Mouse (Mus musculus) testis, adult 2 months (tissue): Measurements from ENCODE around the gene C1qtnf1. TPM values are rescaled to one million over a fixed set of nuclear protein-coding genes. Genes with fewer than 3 reads are reported as not detected.

Source experiments
- H3K27ac ChIP-seq: fragments of 200-500 bp; 2 replicates; pipeline ENCODE4 v1.5.1; 2012; ENCODE audit warnings: low read depth, low read length; ENCODE audit not compliant: control insufficient read depth, insufficient read depth
- H3K27me3 ChIP-seq: fragments of 200-500 bp; 2 replicates; pipeline ENCODE4 v1.6.1; 2012; ENCODE audit warnings: mild to moderate bottlenecking, low read length, moderate library complexity; ENCODE audit not compliant: control insufficient read depth, insufficient read depth
- H3K36me3 ChIP-seq: fragments of 200-500 bp; 2 replicates; pipeline ENCODE4 v1.6.1; 2012; ENCODE audit warnings: mild to moderate bottlenecking, low read length; ENCODE audit not compliant: control insufficient read depth, insufficient read depth
- H3K4me1 ChIP-seq: fragments of 200-500 bp; 2 replicates; pipeline ENCODE4 v1.6.1; 2012; ENCODE audit warnings: low read length; ENCODE audit not compliant: control insufficient read depth, insufficient read depth
- H3K4me3 ChIP-seq: fragments of 200-500 bp; 2 replicates; pipeline ENCODE4 v1.5.1; 2012; ENCODE audit warnings: low read depth, mild to moderate bottlenecking, low read length, moderate library complexity, mixed read lengths; ENCODE audit not compliant: control insufficient read depth
- CTCF ChIP-seq: fragments of 200-500 bp; IDR thresholded peaks from 2 replicates; pipeline ENCODE4 v1.5.1; 2012; ENCODE audit warnings: low read depth, mild to moderate bottlenecking, inconsistent platforms, low read length, moderate library complexity; ENCODE audit not compliant: control insufficient read depth, insufficient read depth, insufficient replicate concordance
- POLR2A ChIP-seq: fragments of 200-500 bp; IDR thresholded peaks from 2 replicates; pipeline ENCODE4 v1.6.1; 2012; ENCODE audit warnings: low read depth, mild to moderate bottlenecking, inconsistent platforms, low read length, moderate library complexity; ENCODE audit not compliant: control insufficient read depth
- polyA plus RNA-seq: library from polyadenylated mRNA; depleted of rRNA; stranded (reverse); fragments of >200 nt; gene quantifications from 2 replicates; pipeline ENCODE4 v1.2.3, GENCODE M21; 2012

C1qtnf1 gene
- polyA plus RNA-seq, 1 experiment, result 2.5 TPM

GRCm38 (mm10) chr11:118479776-118480175 lies 51.8 kb downstream of the C1qtnf1 start:
- H3K4me3 ChIP-seq, result no peak overlapping the region
- H3K27ac ChIP-seq, result no peak overlapping the region
- H3K27me3 ChIP-seq, result no peaks in the 10 kb centered on the region
- H3K36me3 ChIP-seq, result no peaks in the 10 kb centered on the region
- peaks cover 13% of the 10 kb centered on the region for H3K4me1 ChIP-seq
- TF ChIP-seq POLR2A (no peak), CTCF (no peak)

- Histone ChIP-seq H3K36me3 (no peaks in the 10 kb centered on the region), H3K27ac (no peak overlapping the region), H3K4me1 (peaks cover 9% of the 10 kb centered on the region), H3K27me3 (no peaks in the 10 kb centered on the region), H3K4me3 (no peak overlapping the region)
- no peak for TF ChIP-seq POLR2A
- no peak for TF ChIP-seq CTCF
Observed at GRCm38 (mm10) chr11:118481231-118481630, 53.2 kb downstream of the C1qtnf1 start.

- H3K27ac ChIP-seq, result no peak overlapping the region
- peaks cover 7% of the 10 kb centered on the region for H3K4me1 ChIP-seq
- H3K27me3 ChIP-seq, result no peaks in the 10 kb centered on the region
- H3K36me3 ChIP-seq, result no peaks in the 10 kb centered on the region
- no peak overlapping the region for H3K4me3 ChIP-seq
- TF ChIP-seq CTCF, result no peak
- TF ChIP-seq POLR2A, result no peak
Observed at GRCm38 (mm10) chr11:118481751-118482150, 53.7 kb downstream of the C1qtnf1 start.

GRCm38 (mm10) chr11:118484169-118484568 lies 56.2 kb downstream of the C1qtnf1 start:
- no peak for TF ChIP-seq POLR2A
- TF ChIP-seq CTCF, result no peak
- no peak overlapping the region for H3K4me3 ChIP-seq
- H3K4me1 ChIP-seq, result no peaks in the 10 kb centered on the region
- H3K36me3 ChIP-seq, result no peaks in the 10 kb centered on the region
- H3K27ac ChIP-seq, result no peak overlapping the region
- no peaks in the 10 kb centered on the region for H3K27me3 ChIP-seq

- peaks cover 3% of the 10 kb centered on the region for H3K4me1 ChIP-seq
- peaks cover 3% of the 10 kb centered on the region; the same call in 1 of the 2 replicates for H3K27me3 ChIP-seq
- H3K4me3 ChIP-seq, result no peak overlapping the region
- H3K27ac ChIP-seq, result no peak overlapping the region
- TF ChIP-seq POLR2A (no peak), CTCF (no peak)
- H3K36me3 ChIP-seq, result no peaks in the 10 kb centered on the region
Observed at GRCm38 (mm10) chr11:118485338-118485737, 57.3 kb downstream of the C1qtnf1 start.

GRCm38 (mm10) chr11:118485780-118486179 lies 57.8 kb downstream of the C1qtnf1 start:
- TF ChIP-seq CTCF (no peak), POLR2A (no peak)
- Histone ChIP-seq H3K27ac (no peak overlapping the region), H3K4me1 (peaks cover 7% of the 10 kb centered on the region), H3K27me3 (peaks cover 3% of the 10 kb centered on the region; the same call in 1 of the 2 replicates), H3K4me3 (no peak overlapping the region), H3K36me3 (no peaks in the 10 kb centered on the region)

GRCm38 (mm10) chr11:118486281-118486680 lies 58.3 kb downstream of the C1qtnf1 start:
- no peak overlapping the region for H3K27ac ChIP-seq
- no peak overlapping the region for H3K4me3 ChIP-seq
- no peaks in the 10 kb centered on the region for H3K36me3 ChIP-seq
- H3K27me3 ChIP-seq, result peaks cover 3% of the 10 kb centered on the region; the same call in 1 of the 2 replicates
- TF ChIP-seq CTCF, result no peak
- TF ChIP-seq POLR2A, result no peak
- peaks cover 7% of the 10 kb centered on the region for H3K4me1 ChIP-seq
